Mouse (Mus musculus): ENCODE measurements at regions not wholly inside any gene's neighbourhood (a gene's known extent, or its start where the extent isn't known, plus 50 kb on each side); places are given as distances from the start of the nearest gene placed in this dataset. TPM values are rescaled to one million over a fixed set of nuclear protein-coding genes. Genes with fewer than 3 reads are reported as not detected.

DNA sequence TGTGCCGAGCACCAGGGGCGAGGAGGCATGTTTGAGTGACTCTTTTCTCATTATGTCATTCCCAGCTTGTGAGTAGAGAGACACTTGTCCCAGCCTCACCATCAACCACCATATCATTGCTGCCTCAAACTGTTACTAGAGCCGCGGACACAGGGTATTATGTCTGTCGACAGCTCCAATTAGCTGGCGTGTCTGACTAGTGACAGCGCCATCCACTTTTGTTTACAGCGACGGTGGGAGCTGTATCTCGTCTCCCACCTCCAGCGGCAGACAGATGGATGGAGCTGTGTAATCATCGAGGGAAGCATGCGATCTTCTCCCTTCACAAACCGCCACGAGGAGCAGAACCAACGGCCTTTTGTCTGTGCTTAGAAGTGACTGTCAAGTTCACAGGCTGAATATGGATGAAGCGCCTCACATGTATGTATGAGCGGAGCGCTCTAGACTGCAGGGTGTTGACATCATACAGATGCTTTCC lies 308.9 kb downstream of the Sox2 start:
- peaks cover 3% of the 10 kb centered on the region; the same call in 1 of the 2 replicates for H3K4me1 ChIP-seq (ENCODE audit: control insufficient read depth, insufficient read depth, low read length)
- 58% methylated on average over 19 of the region's 19 CpGs for WGBS
- DNase-seq (ENCODE audit: low spot score, missing footprints) (peak; percentile 88), ATAC-seq (ENCODE audit: low FRiP score) (peak; percentile 59)
- H3K4me3 ChIP-seq (ENCODE audit: low read depth, low read length) = no peak overlapping the region
- no peak overlapping the region for H3K27ac ChIP-seq (ENCODE audit: low read depth, low read length)
- H3K27me3 ChIP-seq (ENCODE audit: control insufficient read depth, insufficient read depth, low read length) = no peaks in the 10 kb centered on the region
- no peak overlapping the region for H3K4me2 ChIP-seq
- H3K36me3 ChIP-seq (ENCODE audit: control insufficient read depth, insufficient read depth, low read length) = no peaks in the 10 kb centered on the region
- no peaks in the 10 kb centered on the region for H3K9me3 ChIP-seq (ENCODE audit: control insufficient read depth, low read length)
- no peak overlapping the region for H3K9ac ChIP-seq (ENCODE audit: low read length)

DNA sequence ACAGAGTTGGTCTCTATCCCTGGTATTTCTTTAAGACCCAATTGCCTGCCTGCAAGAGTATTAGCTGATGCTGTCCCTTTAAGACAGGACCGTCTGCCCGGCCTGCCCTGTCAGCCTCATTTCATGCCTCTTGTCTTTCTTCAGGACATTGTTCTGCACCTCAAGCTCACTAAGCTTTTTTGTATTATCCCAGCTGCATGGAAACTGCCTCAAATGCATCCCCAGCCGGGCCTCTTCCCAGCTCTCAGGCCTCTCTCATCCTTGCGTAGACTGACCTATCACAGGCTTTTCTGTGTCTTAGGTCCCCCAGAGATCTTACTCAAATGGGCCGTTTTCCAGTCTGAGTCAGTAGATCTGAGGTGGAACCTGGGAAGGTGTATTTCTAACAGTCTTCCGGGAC lies 316.2 kb downstream of the Sox2 start:
- Histone ChIP-seq H3K9ac (ENCODE audit: low read length) (no peak overlapping the region), H3K27ac (ENCODE audit: low read depth, low read length) (peak overlapping the region; percentile 52; the same call in 1 of the 2 replicates), H3K4me1 (ENCODE audit: control insufficient read depth, insufficient read depth, low read length) (peaks cover 10% of the 10 kb centered on the region; the same call in 1 of the 2 replicates), H3K4me2 (0 out of 2 replicates have a peak overlapping the region, but pooled peaks have one; percentile 5), H3K9me3 (ENCODE audit: control insufficient read depth, low read length) (no peaks in the 10 kb centered on the region), H3K36me3 (ENCODE audit: control insufficient read depth, insufficient read depth, low read length) (no peaks in the 10 kb centered on the region), H3K27me3 (ENCODE audit: control insufficient read depth, insufficient read depth, low read length) (no peaks in the 10 kb centered on the region), H3K4me3 (ENCODE audit: low read depth, low read length) (no peak overlapping the region)
- WGBS = 18% methylated on average over 6 of the region's 6 CpGs
- ATAC-seq (ENCODE audit: low FRiP score) (peak; percentile 87), DNase-seq (ENCODE audit: low spot score, missing footprints) (peak; percentile 91)

DNA sequence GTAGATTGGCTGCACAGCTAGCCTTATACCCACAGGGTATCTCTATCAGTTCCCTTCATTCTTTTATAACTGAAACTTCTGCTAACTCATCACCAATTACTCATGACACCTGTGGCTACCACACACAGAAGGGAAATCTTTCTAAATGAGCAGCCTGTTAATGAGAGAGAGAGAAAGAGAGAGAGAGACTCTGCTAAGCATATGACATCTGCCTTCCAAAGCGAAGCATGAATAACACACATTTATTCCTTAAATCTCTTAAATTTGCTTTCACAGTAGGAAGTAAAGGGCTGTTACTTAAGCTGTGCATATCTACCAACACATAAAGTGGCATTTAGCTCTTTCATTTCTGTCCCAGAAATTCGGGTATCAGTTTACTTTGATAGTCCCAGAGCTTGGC lies 317.7 kb downstream of the Sox2 start:
- no peak overlapping the region for H3K9ac ChIP-seq (ENCODE audit: low read length)
- DNase-seq (ENCODE audit: low spot score, missing footprints) (no peak), ATAC-seq (ENCODE audit: low FRiP score) (no peak)
- peaks cover 7% of the 10 kb centered on the region; the same call in 1 of the 2 replicates for H3K4me1 ChIP-seq (ENCODE audit: control insufficient read depth, insufficient read depth, low read length)
- no peak overlapping the region for H3K4me3 ChIP-seq (ENCODE audit: low read depth, low read length)
- no peak overlapping the region for H3K27ac ChIP-seq (ENCODE audit: low read depth, low read length)
- no peaks in the 10 kb centered on the region for H3K27me3 ChIP-seq (ENCODE audit: control insufficient read depth, insufficient read depth, low read length)
- no peaks in the 10 kb centered on the region for H3K9me3 ChIP-seq (ENCODE audit: control insufficient read depth, low read length)
- 85% methylated on average over 2 of the region's 2 CpGs for WGBS
- H3K36me3 ChIP-seq (ENCODE audit: control insufficient read depth, insufficient read depth, low read length) = no peaks in the 10 kb centered on the region
- H3K4me2 ChIP-seq = no peak overlapping the region

- H3K4me3 ChIP-seq (ENCODE audit: low read depth, low read length) = no peak overlapping the region
- H3K4me2 ChIP-seq = no peak overlapping the region
- H3K36me3 ChIP-seq (ENCODE audit: control insufficient read depth, insufficient read depth, low read length) = no peaks in the 10 kb centered on the region
- DNase-seq (ENCODE audit: low spot score, missing footprints) (no peak), ATAC-seq (ENCODE audit: low FRiP score) (no peak)
- peaks cover 3% of the 10 kb centered on the region; the same call in 1 of the 2 replicates for H3K4me1 ChIP-seq (ENCODE audit: control insufficient read depth, insufficient read depth, low read length)
- 80% methylated on average over 4 of the region's 4 CpGs for WGBS
- no peaks in the 10 kb centered on the region for H3K9me3 ChIP-seq (ENCODE audit: control insufficient read depth, low read length)
- no peaks in the 10 kb centered on the region for H3K27me3 ChIP-seq (ENCODE audit: control insufficient read depth, insufficient read depth, low read length)
- H3K9ac ChIP-seq (ENCODE audit: low read length) = no peak overlapping the region
- H3K27ac ChIP-seq (ENCODE audit: low read depth, low read length) = no peak overlapping the region
Measured at GRCm38 (mm10) chr3:34971536-34971935, 321.3 kb downstream of the Sox2 start.

DNA sequence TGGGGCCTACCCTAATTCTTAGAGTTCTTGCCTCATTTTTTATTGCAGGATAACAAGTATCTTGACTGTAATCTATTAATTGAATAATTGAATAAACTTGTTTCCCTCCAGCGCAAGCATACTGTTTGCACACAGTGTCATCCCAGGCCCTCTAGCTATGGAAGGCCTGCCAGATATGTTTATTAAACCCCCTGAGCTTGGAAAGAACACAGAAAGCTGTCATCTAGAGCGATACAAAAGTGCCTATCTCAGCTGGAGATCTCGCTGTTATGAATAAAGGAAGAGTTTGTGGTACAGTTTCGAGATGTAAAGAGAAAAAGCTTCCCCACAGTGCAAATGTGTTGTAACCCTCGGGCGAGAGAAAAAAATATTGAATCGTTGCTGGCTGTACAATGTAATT lies 324.2 kb downstream of the Sox2 start:
- no peaks in the 10 kb centered on the region for H3K4me1 ChIP-seq (ENCODE audit: control insufficient read depth, insufficient read depth, low read length)
- 83% methylated on average over 7 of the region's 7 CpGs for WGBS
- H3K36me3 ChIP-seq (ENCODE audit: control insufficient read depth, insufficient read depth, low read length) = no peaks in the 10 kb centered on the region
- H3K9ac ChIP-seq (ENCODE audit: low read length) = no peak overlapping the region
- no peaks in the 10 kb centered on the region for H3K27me3 ChIP-seq (ENCODE audit: control insufficient read depth, insufficient read depth, low read length)
- ATAC-seq (ENCODE audit: low FRiP score) (no peak), DNase-seq (ENCODE audit: low spot score, missing footprints) (no peak)
- H3K4me2 ChIP-seq = no peak overlapping the region
- no peaks in the 10 kb centered on the region for H3K9me3 ChIP-seq (ENCODE audit: control insufficient read depth, low read length)
- no peak overlapping the region for H3K4me3 ChIP-seq (ENCODE audit: low read depth, low read length)
- no peak overlapping the region for H3K27ac ChIP-seq (ENCODE audit: low read depth, low read length)

Small RNA genes in the stretch of these regions (microRNA-seq; reads per million reads assigned to microRNA genes)
- gene Mir6378 = not detected

All from midbrain, embryonic 11.5 days (tissue).